Mouse (Mus musculus) megakaryocyte, embryonic 14.5 days (primary cell): ENCODE data around the gene Upk1b.

Experiments
- FLI1 ChIP-seq: IDR thresholded peaks from 2 replicates; pipeline ENCODE4 v1.6.1; 2012; ENCODE audit warnings: low read length, inconsistent platforms, mixed read lengths
- GATA1 ChIP-seq: IDR thresholded peaks from 3 replicates; pipeline ENCODE4 v1.6.1; 2012; ENCODE audit warnings: mixed read lengths, low read length, inconsistent platforms, borderline replicate concordance

- TF ChIP-seq GATA1 (no peak), FLI1 (no peak)
These were observed 46.5 kb downstream of the Upk1b start for GRCm38 (mm10) chr16:38753631-38754030.
